Mouse (Mus musculus) heart, postnatal 14 days (tissue): Measurements from ENCODE around the gene Tctn1. TPM values are rescaled to one million over a fixed set of nuclear protein-coding genes. Genes with fewer than 3 reads are reported as not detected.

Source experiments
- DNase-seq, 2 experiments: peaks; one replicate each; pipeline ENCODE4 v3.0.0; 2021 to 2022
- intact Hi-C: fragments of 180-260 bp; cut with DNase I; formaldehyde crosslinking; loops from one replicate; pipeline ENCODE4 v1.15.1; 2025
- total RNA-seq, 2 experiments: library from RNA; stranded (reverse); gene quantifications; 2 replicates each; pipeline ENCODE4 v1.2.3; 2021

Tctn1 gene
- total RNA-seq, 2 experiments from 2014 or later, result 5.2 to 6.7 TPM

DNA sequence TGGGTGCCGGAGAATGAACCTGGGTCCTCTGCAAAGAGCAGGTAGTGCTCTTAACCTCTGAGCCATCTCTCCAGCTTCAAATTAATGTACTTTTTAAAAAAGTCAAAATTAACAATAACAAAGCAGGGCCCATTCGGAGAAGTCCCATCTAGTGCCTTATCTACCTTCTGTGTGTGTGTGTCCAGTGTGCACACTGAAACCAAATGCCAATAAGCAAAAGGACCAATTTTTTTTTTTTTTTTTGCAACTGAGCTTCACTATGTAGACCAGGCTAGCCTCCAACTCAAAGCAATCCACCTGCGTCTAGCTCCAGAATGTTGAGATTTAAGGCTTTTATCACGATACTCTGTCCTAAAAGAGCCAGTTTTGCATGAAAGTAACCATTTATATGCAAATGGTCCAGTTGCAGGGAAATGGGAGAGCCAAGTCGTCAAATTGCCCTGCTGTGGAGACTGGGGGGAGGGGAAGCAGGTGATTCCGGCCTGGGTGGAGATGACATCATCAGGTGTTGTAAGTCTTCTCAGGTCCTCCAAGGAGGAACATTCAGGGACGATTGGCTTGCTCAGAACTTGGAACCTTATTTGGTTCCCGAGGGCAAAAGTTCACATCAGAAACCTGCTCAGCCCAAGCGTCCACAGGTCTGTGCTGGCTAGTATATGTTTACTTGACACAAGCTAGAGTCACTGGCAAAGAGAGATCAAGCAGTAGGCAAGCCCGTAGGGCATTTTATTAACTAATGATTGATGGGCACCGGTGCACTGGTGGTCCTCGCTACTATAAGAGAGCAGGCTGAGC is 72.8 kb downstream of the Tctn1 start:
- DNase-seq, result no peak
- intact Hi-C loops, result no loop called here

- intact Hi-C loops, result no loop called here
- DNase-seq, result no peak
Measured at GRCm38 (mm10) chr5:122190465-122190864, 73.8 kb downstream of the Tctn1 start.

DNA sequence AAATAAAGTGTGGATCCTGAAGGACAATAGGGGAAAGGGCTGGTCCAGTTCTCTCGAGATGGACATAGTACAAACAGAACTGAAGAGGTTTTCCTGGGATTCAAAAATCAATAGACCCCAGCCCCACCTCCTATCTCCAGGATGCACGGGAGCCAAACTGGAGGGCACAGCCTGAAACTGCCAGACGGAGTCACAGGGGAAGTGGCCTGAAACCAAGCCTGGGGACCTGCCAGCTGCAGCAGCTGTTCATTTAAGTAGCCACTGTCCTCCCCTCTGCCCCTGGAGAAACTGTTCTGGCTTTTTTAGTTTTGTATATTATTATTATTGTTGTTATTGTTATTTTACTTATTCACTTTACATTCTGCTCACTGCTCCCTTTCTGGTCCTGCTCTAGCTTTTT is 75.1 kb downstream of the Tctn1 start:
- intact Hi-C loops, result no loop called here
- no peak for DNase-seq

Other genes with a start within 250 kb of the Tctn1 start
- gene Cux2, start 214.4 kb downstream of the Tctn1 start, total RNA-seq, result 10 to 100 TPM; 24.8 to 27.0 TPM
- over 10,000 TPM; 16,479 to 17,190 TPM for gene Myl2, start 163.5 kb downstream of the Tctn1 start, total RNA-seq
- not detected for gene Ccdc63, start 123.6 kb downstream of the Tctn1 start, total RNA-seq
- 100 to 1,000 TPM; 121 to 152 TPM for gene Ppp1cc, start 106.2 kb downstream of the Tctn1 start, total RNA-seq
- gene Hvcn1, start 57.7 kb downstream of the Tctn1 start, total RNA-seq, result 1 to 10 TPM; 1.4 TPM
- 10 to 100 TPM; 85.5 to 87.2 TPM for gene Pptc7, start 19.9 kb upstream of the Tctn1 start, total RNA-seq
- 1 to 10 TPM; 1.4 to 1.5 TPM for gene Rad9b, start 89.8 kb upstream of the Tctn1 start, total RNA-seq
- gene Vps29, start 89.9 kb upstream of the Tctn1 start, total RNA-seq, result 100 to 1,000 TPM in 1 of 2 experiments, 10 to 100 TPM in 1; 86.7 to 103 TPM
- gene Gpn3, start 107.4 kb upstream of the Tctn1 start, total RNA-seq, result 10 to 100 TPM; 23.1 to 25.6 TPM
- 10 to 100 TPM; 15.1 to 16.5 TPM for gene Fam216a, start 107.9 kb upstream of the Tctn1 start, total RNA-seq
- gene Arpc3, start 127.4 kb upstream of the Tctn1 start, total RNA-seq, result 100 to 1,000 TPM; 104 to 115 TPM
- 10 to 100 TPM; 33.9 to 37.5 TPM for gene Anapc7, start 157.2 kb upstream of the Tctn1 start, total RNA-seq
- gene Atp2a2, start 237.8 kb upstream of the Tctn1 start, total RNA-seq, result 1,000 to 10,000 TPM; 9,386 to 9,784 TPM